Mouse (Mus musculus) frontal cortex, postnatal 25 days (tissue): ENCODE measurements around the gene Smad3.

ENCODE experiments used
- DNase-seq, 2 experiments: peaks; one replicate each; pipeline ENCODE4 v3.0.0; 2022; ENCODE audit warnings: low spot score in 2 of 2

Smad3 gene

DNA sequence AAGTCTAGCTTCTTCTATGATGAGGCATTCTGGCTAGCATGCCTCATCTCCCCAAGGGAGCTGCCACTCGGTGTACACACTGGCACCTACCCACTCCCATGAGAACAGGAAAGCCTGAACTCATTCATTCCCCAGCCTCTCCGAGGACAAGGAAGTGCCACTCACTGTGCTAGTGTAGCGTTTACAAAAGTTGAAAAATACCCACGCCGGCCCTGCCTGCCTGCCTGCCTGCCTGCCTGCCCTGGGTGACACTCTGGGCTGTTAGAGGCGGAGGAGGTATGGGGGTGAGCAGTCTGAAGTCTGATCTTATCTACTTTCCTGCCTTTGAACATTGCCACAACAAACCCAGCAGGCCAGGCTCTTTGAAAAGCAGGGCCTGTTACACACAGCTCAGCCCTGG is 37.1 kb downstream of the Smad3 start:
- no peak for DNase-seq

DNA sequence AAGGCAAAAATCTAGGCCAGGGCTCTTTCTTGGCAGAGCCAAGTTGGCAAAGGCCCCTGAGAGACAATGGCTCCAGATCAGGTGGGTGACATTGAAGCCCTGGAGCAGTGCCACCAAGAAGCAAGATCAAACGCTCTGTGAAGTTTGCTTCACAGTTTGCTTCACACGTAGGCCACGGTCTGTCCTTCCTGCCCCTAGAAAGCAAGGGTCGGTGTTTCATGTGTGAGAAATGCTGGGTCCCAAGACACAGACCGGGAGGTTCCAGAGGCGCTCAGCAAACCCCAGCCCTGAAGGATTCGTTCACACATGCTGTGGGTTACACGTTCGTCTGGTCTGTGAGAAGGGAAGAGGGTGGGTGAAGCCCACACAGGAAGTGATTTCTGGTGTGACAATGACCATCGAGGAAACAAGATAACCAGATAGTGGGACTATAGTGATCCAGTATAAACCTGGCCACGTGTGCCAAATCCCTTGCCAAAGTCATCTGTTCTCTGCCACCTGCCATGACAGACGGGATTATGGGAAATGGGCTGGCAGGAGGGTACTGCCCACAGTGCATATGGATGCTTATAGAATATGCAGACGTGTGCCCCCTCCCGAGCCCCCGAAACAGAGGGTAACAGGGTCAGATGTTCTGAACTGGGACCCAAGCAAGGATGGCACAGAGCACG is 37.9 kb downstream of the Smad3 start:
- no peak for DNase-seq

DNA sequence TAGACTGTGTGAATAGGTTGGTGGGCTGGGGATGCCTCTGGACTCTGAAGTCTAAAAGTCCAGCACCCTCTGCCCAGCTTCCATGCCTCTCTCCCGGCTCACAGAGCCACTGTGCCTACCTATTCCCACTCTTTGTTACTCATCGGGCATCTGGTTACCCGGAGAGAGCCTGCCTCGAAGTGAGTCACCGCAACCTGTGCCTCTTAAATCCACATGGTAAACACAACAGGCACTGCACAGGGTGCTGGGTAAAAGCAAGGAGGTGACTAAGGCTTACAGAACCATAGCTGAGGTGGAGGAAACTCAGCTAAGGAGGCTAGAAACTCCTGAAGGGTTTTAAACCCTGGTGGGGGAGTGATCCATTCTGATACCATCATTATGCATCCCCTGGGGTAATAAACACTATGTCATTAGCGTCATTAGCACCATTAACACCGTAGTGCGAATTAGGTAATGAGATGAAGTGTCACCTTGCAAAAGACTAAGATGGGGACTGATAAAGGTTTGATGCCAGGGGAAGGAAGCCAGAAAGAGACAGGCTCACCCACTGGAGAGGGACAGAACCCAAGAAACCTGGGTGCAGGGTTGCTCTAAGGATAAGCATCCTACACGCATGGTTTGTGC is 38.9 kb downstream of the Smad3 start:
- DNase-seq = no peak

DNA sequence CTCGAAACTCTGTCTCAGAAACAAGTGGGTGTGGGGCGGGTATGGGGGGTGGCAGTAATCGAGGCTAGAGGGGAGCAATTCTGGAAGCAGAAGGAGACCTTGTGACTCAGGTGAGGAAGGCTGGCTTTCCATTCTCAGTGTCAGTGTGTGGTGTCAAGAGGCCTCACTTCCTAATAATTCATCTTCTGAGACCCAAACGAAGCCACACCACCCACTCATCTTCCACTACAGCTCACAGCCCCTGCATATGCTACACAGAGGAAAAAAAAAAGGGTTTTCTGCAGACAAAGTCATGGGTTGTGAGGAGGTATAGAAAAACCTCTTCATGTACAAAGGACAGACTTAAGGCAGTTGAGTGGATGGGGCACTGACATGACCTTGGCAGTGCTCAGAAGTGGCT is 39.6 kb downstream of the Smad3 start:
- no peak for DNase-seq

DNA sequence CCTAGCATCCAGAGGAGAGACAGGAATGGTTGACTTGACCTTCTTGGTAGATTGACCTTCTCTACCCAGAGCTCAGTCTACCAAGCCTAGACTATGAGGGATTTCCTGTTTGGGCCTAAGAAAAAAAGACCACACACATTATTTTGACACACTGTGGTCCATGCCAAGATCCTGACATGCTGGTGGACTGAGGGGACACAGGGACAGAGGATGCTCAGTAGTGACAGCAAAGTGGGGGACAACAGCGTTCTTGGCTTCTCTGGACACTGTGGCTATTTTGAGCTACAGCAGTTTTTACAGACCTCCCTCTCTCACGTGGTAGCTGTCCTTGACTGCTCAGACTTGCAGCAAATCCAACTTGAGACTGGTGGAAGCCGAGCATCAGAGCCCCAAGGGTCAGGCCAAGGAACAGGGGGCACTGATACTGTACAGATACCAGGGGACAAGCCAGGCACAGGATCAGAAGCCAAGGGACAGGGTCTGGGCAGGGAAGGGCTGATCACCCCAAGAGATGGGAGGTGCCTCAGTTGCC is 40.3 kb downstream of the Smad3 start:
- no peak for DNase-seq

DNA sequence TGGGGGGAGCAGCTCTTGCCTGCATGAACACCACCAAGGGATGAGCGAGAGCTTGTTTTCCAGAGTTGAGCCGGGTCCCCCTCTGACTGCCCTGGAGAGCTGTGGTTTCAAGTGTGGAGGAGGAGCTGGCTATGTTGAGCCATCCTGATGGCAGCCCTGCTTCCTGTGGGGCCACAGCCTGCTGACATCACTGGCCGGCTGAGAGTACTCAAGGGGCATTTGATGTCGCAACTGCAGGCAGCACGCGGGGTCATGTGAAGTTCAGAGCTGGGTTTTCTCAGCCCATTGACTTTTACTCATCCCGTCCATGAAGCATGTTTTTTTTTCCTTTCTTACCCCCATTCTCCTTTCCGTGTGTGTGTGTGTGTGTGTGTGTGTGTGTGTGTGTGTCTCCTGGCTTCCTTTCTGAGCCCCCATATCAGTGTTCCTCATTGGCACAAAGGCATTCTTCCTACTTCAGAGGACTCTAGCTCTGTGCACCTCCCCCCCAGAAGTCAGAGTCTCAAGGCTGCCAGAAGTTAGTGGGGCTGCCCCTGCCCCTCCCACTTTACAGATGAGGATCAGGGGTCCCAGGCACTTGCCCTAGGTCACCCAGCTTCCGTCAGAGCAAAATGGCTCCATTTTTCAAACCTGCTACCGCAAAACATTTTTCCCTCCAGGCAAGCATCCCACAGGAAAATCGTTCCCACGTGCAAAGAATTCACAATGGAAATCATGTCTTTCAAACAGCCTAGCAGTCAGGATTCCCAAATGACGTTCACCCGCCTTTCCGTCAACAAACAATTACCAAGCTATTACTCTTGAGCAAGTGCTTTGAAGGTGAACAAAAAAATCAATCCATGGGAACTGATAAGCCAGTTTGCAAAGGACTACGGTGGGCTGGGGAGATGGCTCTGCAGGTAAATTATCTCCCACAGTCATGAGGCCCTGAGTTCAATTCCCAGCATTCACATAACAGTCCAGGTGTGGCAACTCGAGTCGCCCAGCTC is 41.4 kb downstream of the Smad3 start:
- no peak for DNase-seq

DNA sequence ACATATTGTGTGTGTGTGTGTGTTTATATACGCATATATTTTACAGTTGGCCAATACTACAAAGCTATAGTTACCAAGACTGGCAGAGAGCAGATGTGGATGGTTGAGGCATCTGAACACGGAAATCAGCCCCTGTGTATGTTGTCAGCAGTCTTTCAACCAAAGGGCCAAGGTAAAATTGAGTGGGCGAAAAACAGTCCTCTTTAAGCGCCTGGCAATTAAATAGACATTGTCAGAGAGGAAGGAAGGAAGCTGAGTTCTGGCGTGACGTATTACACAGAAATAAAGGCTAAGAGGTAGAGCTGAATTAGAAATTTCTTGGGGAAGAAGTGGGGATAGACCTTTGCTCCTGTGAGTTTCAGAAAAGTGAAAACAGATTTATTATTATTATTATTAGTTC is 43.2 kb downstream of the Smad3 start:
- DNase-seq = no peak

DNA sequence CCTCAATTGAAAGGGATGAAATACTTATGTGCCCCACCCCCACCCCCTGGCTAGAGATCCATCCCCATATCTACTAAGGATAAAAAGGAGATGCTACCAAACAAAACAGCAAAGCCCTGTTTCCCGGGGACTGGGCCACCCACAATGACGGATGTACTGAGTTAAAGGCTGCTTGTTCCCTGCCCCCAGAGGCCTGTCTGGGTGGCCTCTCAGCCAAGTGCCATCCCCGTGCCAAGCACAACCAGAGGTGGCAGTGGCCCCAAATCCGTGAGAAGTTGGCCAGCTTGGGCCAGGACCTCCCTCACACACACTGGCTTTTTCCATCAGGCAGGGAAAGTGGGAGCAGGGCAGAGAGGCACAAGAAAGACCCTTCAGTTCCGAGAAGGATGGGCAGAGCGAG is 45.0 kb downstream of the Smad3 start:
- DNase-seq = no peak

DNA sequence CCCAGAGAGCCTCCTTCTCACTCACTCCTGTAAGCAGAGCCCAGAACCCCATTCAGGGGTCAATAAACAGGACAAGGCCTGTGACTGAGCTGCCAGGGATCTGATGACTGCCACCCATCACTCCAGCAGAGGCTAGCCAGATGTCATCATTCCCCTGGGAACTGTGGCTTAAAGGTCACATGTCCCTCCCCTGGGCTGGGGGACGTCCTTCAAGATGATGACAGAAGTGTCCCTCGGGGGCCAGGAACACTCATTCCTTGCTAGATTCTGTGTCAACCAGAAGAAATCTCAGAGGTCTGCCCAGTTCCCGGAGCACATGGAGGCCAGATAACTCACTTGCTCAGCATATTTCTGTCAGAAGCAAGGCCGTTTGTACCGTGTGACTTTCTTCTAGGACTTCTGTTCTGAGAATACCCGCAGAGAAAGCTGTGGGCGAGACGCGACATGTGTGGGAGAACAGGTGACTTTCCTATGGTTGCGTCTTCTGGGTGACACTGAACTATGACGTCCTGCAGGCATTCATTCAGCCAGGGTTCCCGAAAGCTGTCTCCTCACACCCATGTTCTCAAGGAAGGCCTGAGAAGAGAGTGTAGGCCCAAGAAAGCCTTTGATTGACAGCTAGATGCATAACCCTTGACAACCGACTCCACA is 46.1 kb downstream of the Smad3 start:
- no peak for DNase-seq

DNA sequence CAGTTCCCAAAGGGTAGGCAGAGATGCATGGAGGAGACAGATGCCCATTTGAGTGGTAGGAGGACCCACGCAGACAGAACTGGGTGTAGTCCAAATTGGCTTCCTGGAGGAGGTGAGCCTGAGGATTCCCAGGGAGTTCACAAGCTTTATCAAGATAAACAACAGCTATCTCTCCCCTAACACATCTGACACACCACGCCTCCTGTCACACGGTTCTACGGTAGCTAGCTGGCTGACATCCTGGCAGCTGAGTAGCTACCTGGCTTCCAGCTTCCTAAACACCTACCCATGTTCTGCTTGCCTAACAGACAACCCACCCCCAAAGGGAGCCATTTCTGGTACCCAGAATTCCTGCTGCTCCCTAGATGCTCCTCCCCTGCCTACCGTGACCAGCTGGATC is 47.9 kb downstream of the Smad3 start:
- DNase-seq = no peak

DNA sequence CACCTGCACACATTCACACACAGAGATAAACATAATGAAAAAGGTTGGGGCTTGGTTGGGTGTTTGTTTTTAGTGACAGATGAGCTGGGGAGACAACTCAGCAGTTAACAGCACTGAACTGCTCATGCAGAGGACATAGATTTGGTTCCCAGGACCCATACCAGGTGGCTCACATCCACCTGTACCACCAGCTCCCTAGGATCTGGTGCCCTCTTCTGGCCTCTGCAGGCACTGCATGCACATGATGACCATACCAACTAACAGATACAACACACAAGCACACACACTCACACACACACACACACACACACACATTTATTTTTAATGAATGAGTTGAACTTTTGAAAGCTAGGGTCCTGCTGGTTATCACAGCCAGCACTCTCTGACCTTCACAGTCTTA is 48.5 kb downstream of the Smad3 start:
- no peak for DNase-seq

DNA sequence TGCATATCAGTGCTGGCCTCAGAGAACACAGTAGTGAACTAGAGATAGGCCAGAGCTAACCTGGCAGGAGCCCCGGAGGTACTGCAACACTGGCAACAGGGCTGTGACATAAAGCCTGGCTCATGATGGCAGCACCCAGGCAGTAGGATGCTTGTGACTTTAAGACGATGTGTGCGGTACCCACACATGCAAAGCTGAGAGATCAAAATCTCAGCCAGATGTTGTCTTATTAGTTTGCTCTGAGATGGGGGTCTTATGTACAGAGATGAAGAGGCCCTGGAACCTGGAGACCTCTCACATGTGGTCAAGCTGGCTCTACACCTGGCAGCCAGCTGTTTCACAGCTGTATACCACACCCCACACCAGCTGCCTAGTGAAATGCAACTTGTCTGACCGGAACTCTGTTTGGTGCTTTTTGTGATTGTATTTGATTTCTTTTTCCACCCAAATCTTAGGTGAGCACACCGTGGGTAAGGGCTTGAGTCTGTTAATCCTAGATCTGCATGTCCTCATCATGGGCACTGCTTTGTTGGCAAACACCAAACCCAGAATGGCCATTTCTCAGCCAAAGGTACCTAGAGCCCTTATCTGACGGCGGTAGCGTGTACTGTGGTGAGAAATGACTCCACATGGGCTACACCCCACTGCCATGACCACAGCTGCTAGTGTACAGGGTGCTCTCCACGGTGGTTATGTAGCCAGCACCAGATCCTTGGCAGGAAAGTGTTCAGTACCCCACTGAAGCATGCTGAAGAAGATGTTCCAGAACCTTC is 49.8 kb downstream of the Smad3 start:
- no peak for DNase-seq

DNA sequence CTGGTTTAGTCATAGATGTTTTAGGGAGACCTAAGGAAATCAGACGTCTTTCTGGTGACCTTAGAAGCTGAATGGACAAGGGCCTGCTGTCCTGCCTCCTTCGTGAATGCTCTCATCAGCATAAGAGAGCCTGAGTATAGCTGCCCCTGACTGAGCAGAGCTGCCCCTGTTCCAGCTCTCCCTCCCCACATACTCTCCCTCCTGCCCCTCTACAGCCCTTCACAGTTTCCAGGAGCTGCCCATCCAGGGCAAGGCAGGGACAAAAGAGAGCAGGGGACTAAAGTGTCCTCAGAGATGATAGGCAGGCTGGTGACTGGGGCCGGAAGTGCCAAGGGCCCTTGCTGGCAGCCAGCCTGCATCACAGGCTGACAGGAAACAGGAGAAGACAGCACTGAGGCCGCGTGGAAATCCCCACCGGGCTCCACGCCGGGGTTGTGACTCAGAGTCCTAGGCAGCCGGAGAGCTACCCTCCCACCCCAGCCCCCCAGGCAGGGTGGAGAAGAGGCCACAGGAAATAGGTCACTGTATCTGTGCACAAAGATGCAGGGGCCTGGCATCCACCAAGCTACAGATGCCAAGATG is 51.6 kb downstream of the Smad3 start:
- DNase-seq = no peak

DNA sequence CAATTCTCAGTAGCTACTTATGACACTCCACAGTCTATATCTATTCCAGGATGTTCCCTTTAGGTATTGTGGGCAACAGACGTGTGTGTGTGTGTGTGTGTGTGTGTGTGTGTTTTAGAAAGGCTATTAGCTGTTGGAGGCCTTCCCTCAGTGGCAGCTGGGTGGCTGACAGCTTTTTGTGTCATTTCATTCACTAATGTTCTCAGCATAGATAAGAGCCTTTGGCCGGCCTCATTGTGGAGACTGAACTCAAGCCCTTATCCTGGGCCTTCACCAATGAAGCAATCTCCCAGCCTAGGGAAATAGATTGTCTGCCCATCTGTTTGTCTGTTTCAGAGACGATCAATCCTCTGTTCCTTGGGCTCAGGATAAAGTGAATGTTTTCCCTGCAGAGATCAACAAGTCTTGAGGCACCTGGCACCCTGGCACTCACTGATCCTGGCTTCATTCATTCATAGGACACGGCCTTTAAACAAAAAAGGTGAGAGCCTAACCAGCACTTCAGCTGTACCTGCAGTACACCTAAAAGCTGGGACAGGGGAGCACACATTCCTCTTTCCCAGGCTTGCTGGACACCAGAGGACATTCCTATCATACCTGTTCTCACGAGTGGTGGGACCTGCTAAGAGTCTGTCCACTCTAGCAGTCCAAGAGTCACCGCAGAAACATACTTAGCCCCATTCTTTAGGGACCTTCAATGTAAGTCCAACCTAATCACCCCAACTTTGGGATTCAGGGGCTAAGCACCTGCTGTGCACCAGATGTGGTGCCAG is 52.6 kb downstream of the Smad3 start:
- no peak for DNase-seq

DNA sequence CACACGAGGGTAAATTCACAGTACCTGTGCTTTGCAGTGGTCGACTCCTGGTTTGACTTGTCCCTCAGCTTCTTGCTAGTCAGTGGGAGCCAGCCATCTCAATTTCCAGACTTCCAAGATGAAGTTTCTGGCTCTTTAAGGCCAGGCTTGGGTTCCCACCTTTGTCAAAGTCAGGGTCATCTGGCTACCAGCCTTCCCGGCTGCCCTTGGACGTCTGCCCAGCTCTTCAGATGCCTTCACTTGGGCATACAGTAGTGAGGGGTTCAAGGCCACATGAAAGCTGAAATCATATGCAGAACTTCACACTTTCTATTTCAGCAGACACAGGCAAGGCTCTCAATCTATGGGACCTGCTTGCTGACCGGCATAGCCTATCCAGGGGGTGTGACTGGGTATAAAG is 53.7 kb downstream of the Smad3 start:
- DNase-seq = no peak

DNA sequence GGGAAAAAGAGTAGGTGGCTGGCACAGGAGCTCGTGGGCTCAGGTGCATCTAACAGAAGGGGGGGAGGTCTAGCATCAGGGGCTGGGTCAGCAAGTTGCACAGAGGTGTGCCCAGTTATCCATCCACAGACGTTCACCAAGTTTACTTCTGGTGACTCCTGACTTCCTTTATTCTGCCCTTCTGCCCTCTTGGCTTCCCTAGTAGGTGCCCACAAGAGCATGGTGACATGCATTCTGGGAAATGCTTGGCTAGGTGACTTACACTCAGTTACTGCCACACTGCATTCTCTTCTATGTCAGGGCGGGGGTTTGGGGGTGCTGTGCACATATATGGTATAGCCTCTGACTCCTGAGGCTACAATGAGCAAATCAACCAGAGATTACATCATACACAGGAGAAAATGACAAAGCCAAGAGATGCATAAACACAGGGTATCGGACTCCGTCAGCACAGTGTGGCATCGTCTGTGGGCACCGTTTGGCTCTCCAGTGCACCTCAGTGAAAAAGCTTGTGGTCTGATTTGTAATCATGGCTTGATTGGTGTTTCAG is 54.5 kb downstream of the Smad3 start:
- no peak for DNase-seq

DNA sequence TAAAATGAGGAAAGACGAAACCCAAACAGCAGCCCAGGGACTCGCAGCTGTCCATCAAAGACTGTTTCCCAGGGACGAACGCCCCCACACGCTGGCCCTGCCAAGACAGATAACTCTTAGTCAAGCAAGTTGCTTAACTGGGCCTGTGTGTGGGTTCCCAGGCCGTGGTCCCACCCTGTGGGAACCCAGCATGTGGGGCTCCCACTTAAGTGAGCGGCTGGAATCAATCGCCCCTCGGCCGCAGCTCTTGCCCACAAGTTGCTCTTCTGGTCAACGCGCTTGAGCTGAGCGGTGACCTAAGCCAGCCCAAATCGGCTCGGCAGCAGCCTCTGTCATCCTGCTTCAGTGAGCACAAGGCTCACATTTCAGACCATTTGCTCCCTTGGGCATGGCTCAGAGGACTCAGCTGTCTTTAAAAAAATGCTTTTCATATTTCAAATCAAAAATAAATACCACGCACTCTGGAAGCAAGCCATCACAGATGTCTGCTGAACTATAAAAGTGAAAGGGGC is 55.2 kb downstream of the Smad3 start:
- DNase-seq = no peak

DNA sequence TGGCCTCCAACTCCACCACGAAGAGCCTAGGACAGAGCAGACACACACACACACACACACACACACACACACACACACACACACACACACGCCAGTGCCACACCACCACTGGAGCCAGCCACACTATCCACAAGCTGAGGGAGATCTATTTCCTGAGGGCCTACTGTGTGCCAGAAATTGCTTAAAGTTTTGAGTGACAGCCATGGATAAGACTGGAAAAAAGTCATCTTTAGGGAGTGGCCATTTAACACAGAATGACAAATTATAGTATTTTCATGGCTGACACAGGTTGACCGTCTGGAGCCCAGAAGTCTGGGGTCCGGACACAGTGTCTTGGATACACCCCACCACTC is 55.9 kb downstream of the Smad3 start:
- DNase-seq = no peak

DNA sequence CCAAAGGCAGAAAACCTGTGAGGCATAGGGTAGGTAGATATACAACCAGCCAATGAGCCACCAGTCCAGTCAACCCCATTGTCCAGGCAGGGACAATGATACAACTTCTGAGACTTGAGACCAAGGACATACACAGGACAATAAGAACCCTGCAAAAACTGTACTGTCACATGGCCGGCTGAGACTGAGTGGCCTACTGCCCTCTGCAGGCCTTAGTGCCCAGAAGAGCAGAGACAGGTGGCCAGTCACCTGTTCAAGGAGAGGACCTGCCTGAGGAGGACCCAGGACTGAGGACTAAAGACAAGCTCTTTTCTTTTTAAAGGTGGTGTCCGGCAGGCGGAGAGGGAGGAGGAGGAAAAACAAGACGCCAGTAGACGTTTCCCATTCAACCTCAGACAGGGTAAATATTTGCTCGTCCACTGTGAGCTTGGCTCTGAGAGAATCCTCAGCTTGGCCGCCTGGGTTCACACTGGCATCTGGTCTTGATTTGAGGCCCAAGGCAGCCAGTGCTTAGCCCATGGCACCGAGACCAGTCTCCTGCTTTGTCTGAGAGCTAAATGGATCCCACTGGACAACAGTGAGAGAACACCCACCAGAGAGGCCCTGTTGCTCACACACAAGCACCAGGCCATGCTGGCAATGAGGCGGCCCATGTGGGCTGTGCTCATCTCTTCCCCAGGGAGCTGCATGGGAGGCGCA is 56.4 kb downstream of the Smad3 start:
- no peak for DNase-seq
